Mouse (Mus musculus): Measurements from ENCODE around the gene Usp19. TPM values are rescaled to one million over a fixed set of nuclear protein-coding genes. Genes with fewer than 3 reads are reported as not detected.

Gene Usp19
- polyA plus RNA-seq, 1 experiment from 2014 or later, result 37.1 TPM

DNA sequence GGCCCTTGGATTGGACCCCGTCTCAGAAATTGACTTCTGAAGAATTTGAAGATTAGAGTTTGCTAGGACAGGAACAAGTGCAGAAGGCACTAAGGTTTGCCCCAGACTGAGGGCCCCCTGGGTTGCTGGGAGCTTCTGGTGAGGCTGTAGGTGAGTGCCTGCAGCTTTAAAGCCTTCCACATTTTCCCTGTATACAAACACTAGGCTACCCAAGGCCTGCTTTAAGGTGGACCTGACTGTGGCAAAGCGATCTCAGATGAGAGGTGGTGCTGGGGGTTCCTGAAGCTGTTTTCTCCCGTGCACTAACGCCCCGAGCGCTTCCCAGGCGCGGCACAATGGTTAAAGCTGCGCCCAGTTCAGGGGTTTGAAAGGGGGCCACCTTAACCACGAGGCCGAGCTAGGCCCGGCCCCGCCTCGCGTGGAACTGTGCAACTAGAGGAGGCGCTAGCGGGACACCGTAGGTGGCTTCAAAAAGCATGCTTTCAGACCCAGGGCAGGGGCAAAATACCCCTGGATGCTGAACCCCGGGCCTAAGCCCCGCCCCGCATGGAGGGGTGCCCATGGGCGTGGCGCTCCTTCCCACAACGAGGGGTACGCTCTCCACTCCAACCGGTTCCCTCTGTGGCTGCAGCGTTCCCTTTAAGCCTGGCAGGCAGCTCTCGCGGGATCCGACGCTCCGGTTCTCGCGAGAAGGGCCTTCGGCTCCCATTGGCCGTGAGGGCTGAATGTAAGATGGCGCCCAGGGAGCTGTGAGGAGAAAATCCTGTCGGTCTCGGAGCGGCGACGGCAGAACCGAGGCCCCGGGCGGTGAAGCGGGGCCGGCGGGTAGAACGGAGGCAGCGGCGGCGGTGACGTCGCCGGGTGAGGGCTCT lies 26.2 kb downstream of the Usp19 start, which contains the start of gene Qrich1:
Gene Qrich1 (plus strand): TSS at position 427 of the 872 bp plus-strand sequence.
- ATAC-seq (peak; percentile 95), DNase-seq (ENCODE audit: low spot score) (peak; percentile 98)
- TF ChIP-seq CTCF (IDR thresholded peaks at IDR 0.05) (peak; percentile 49), EP300 (IDR thresholded peaks at IDR 0.05) (peak; percentile 95)
- WGBS, result under 1% methylated on average over 55 of the region's 55 CpGs
- no peaks in the 10 kb centered on the region for H3K9me3 ChIP-seq (ENCODE audit: low read length)
- H3K27ac ChIP-seq (ENCODE audit: low read length), result peak within 1 kb of the TSS; percentile 99
- peak within 1 kb of the TSS; percentile 82 for H3K4me2 ChIP-seq (replicated peaks; ENCODE audit: low read depth, low read length)
- peak within 1 kb of the TSS; percentile 92 for H3K4me3 ChIP-seq (ENCODE audit: low read depth, low read length)
- H3K27me3 ChIP-seq (replicated peaks; ENCODE audit: insufficient read depth, low read length), result no peaks in the 10 kb centered on the region
- H3K4me1 ChIP-seq (ENCODE audit: insufficient read depth, low read depth, low read length), result 0 out of 2 replicates have a peak, but pooled peaks cover 5% of the 10 kb centered on the region
- peak within 1 kb of the TSS; percentile 93 for H3K9ac ChIP-seq (replicated peaks; ENCODE audit: low read depth)
- H3K36me3 ChIP-seq (ENCODE audit: insufficient read depth, low read length), result peaks cover 15% of the 10 kb centered on the region; the same call in 1 of the 2 replicates

DNA sequence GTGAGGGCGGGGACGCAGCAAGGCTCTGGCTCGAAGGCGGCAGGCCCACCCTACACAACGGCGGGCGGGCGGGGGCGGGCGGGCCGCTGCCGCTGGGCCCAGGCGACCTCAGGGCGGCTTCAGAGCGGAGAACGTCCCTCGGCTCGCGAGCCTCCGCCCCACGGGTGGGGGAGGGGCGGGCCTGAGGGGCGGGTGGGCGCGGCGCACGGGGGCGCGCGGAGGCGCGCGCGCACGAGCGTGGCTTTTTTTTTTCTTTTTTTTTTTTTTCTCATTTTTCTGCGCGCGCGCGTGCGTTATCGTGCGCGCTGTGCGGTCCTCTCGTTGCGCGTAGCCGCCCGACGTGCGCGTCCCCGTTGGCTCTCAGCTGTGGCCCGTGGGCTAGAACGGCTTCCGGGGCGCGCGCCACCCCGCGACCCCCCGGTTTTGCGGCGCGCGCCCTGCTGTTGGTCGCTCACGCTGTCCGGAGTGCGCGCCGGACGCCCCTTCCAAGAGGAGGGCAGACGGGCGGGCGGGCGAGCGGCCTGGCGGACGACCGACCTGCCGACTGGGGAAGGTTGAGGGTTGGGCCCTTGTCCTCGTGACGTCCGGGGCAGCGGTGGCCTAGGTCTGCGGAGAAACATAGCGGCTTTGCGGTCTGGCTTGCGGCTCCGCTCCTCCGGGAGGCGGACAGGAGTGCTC lies 27.0 kb downstream of the Usp19 start:
- Histone ChIP-seq H3K4me3 (ENCODE audit: low read depth, low read length) (peak overlapping the region; percentile 92), H3K27ac (ENCODE audit: low read length) (peak overlapping the region; percentile 99), H3K36me3 (ENCODE audit: insufficient read depth, low read length) (peaks cover 11% of the 10 kb centered on the region; the same call in 1 of the 2 replicates), H3K4me2 (replicated peaks; ENCODE audit: low read depth, low read length) (peak overlapping the region; percentile 82), H3K9ac (replicated peaks; ENCODE audit: low read depth) (peak overlapping the region; percentile 93), H3K27me3 (replicated peaks; ENCODE audit: insufficient read depth, low read length) (no peaks in the 10 kb centered on the region), H3K9me3 (ENCODE audit: low read length) (no peaks in the 10 kb centered on the region), H3K4me1 (ENCODE audit: insufficient read depth, low read depth, low read length) (0 out of 2 replicates have a peak, but pooled peaks cover 5% of the 10 kb centered on the region)
- TF ChIP-seq EP300 (IDR thresholded peaks at IDR 0.05), result no peak
- TF ChIP-seq CTCF (IDR thresholded peaks at IDR 0.05), result no peak
- ATAC-seq (peak; percentile 80), DNase-seq (ENCODE audit: low spot score) (peak; percentile 82)
- 3% methylated on average over 54 of the region's 95 CpGs for WGBS

DNA sequence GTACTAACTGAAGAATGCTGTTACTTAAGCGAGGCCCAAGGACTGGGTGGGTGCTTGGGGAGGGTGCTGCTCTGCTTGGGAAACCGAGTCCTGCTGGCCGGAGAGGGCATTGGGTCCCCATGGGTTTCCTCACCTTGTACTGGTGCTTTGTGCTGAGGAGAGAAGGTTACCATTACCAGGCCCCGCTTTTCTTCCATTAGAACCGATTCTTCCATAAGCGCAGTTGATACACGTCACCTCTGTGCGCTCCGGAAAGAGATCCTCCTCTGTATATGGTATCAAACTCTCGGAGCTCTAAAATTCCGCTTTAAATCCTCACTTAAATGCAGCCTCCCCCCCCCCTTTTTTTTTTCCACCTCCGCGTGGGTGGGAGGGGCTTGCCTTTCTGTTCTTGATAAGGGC lies 27.5 kb downstream of the Usp19 start:
- ATAC-seq, result peak; percentile 8
- H3K4me2 ChIP-seq (replicated peaks; ENCODE audit: low read depth, low read length), result peak overlapping the region; percentile 82

DNA sequence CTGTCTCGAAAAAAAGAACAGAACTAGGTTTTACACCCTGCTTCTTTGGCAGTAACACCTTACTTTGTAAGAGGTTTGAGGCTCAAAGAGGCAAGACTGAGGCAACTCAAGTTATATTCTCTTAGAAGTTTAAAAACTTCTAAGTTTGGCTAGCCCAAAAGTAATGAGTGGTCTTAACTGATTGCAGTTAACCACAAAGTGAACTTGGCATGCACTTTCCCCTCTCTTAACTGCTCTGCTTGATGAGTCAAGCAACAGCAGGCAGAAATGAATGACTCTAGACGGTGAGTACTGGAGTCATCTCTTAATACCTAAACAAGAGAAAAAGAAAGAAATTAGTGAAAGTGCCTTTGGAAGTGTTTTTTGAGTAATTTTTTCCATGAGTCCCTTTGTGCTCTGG lies 31.2 kb downstream of the Usp19 start:
- Histone ChIP-seq H3K27me3 (replicated peaks; ENCODE audit: insufficient read depth, low read length) (no peaks in the 10 kb centered on the region), H3K4me1 (ENCODE audit: insufficient read depth, low read depth, low read length) (no peaks in the 10 kb centered on the region), H3K27ac (ENCODE audit: low read length) (no peak overlapping the region), H3K9me3 (ENCODE audit: low read length) (no peaks in the 10 kb centered on the region), H3K36me3 (ENCODE audit: insufficient read depth, low read length) (no peaks in the 10 kb centered on the region), H3K4me3 (ENCODE audit: low read depth, low read length) (no peak overlapping the region), H3K9ac (replicated peaks; ENCODE audit: low read depth) (no peak overlapping the region), H3K4me2 (replicated peaks; ENCODE audit: low read depth, low read length) (no peak overlapping the region)
- DNase-seq (ENCODE audit: low spot score) (peak; percentile 32), ATAC-seq (no peak)
- no peak for TF ChIP-seq EP300 (IDR thresholded peaks at IDR 0.05)
- no peak for TF ChIP-seq CTCF (IDR thresholded peaks at IDR 0.05)
- 60% methylated on average over 2 of the region's 2 CpGs for WGBS

More for the DNA sequence above, 27.5 kb downstream of the Usp19 start:
- Histone ChIP-seq H3K27me3 (replicated peaks; ENCODE audit: insufficient read depth, low read length) (no peaks in the 10 kb centered on the region), H3K9me3 (ENCODE audit: low read length) (no peaks in the 10 kb centered on the region), H3K36me3 (ENCODE audit: insufficient read depth, low read length) (0 out of 2 replicates have a peak, but pooled peaks cover 6% of the 10 kb centered on the region), H3K4me3 (ENCODE audit: low read depth, low read length) (peak overlapping the region; percentile 92), H3K9ac (replicated peaks; ENCODE audit: low read depth) (peak overlapping the region; percentile 93), H3K4me1 (ENCODE audit: insufficient read depth, low read depth, low read length) (0 out of 2 replicates have a peak, but pooled peaks cover 5% of the 10 kb centered on the region), H3K27ac (ENCODE audit: low read length) (peak overlapping the region; percentile 99)
- peak; percentile 85 for DNase-seq (ENCODE audit: low spot score)
- WGBS, result 1% methylated on average over 13 of the region's 13 CpGs
- TF ChIP-seq EP300 (IDR thresholded peaks at IDR 0.05), result no peak
- peak; percentile 21; the same call in 1 of the 2 replicates for TF ChIP-seq CTCF (IDR thresholded peaks at IDR 0.05)

DNA sequence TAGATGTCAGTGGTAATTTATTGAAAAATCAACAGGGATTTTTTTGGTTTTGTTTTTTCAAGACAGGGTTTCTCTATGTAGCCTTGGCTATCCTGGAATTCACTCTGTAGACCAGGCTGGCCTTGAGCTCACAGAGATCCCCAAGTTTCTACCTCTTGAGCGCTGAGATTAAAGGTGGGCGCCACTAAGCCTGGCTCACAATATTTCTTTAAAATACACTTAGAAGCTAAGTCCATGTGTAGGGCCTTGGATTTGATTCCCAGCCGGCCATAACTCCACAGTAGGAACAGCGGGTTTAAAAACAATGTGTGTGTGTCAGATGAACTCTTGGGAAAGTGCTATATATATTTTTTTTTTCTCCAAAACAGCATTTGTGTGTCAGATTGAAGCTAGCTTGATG lies 32.9 kb downstream of the Usp19 start:
- Histone ChIP-seq H3K36me3 (ENCODE audit: insufficient read depth, low read length) (no peaks in the 10 kb centered on the region), H3K4me1 (ENCODE audit: insufficient read depth, low read depth, low read length) (no peaks in the 10 kb centered on the region), H3K9ac (replicated peaks; ENCODE audit: low read depth) (no peak overlapping the region), H3K27ac (ENCODE audit: low read length) (no peak overlapping the region), H3K9me3 (ENCODE audit: low read length) (no peaks in the 10 kb centered on the region), H3K4me2 (replicated peaks; ENCODE audit: low read depth, low read length) (no peak overlapping the region), H3K27me3 (replicated peaks; ENCODE audit: insufficient read depth, low read length) (no peaks in the 10 kb centered on the region), H3K4me3 (ENCODE audit: low read depth, low read length) (no peak overlapping the region)
- TF ChIP-seq EP300 (IDR thresholded peaks at IDR 0.05) (no peak), CTCF (IDR thresholded peaks at IDR 0.05) (no peak)
- 96% methylated on average over 4 of the region's 4 CpGs for WGBS
- DNase-seq (ENCODE audit: low spot score), result no peak
- no peak for ATAC-seq

DNA sequence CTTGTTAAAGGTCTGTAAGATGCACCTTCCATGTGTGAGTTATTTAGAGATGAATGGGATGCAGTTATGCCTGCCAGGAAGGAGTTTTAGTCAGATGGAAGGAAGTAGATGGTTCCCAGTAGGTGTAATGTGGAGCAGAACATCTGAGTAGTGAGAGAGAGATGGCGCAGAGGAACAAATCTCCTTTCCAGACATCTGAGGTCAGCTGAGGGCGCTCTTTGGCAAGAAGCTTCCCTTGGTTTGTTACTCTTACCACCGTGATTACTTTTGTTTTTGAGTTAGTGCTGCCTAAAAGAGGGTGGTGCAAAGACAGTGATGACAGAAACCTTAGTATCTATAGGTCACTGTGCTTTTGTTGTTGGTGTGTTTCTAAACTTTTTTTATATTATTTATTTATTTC lies 35.0 kb downstream of the Usp19 start:
- no peak for DNase-seq (ENCODE audit: low spot score)
- TF ChIP-seq EP300 (IDR thresholded peaks at IDR 0.05) (no peak), CTCF (IDR thresholded peaks at IDR 0.05) (no peak; the same call in 1 of the 2 replicates)
- 72% methylated on average over 3 of the region's 3 CpGs for WGBS
- no peak overlapping the region for H3K4me2 ChIP-seq (replicated peaks; ENCODE audit: low read depth, low read length)
- no peak overlapping the region for H3K4me3 ChIP-seq (ENCODE audit: low read depth, low read length)
- H3K4me1 ChIP-seq (ENCODE audit: insufficient read depth, low read depth, low read length), result no peaks in the 10 kb centered on the region
- H3K27me3 ChIP-seq (replicated peaks; ENCODE audit: insufficient read depth, low read length), result no peaks in the 10 kb centered on the region
- no peaks in the 10 kb centered on the region for H3K9me3 ChIP-seq (ENCODE audit: low read length)
- no peak overlapping the region for H3K9ac ChIP-seq (replicated peaks; ENCODE audit: low read depth)
- no peak overlapping the region for H3K27ac ChIP-seq (ENCODE audit: low read length)
- ATAC-seq, result no peak
- H3K36me3 ChIP-seq (ENCODE audit: insufficient read depth, low read length), result peaks cover 9% of the 10 kb centered on the region; the same call in 1 of the 2 replicates

Measured in lung, postnatal 0 days (tissue).